Mouse (Mus musculus) forebrain, embryonic 11.5 days (tissue): ENCODE measurements around the gene Tlcd2. TPM values are rescaled to one million over a fixed set of nuclear protein-coding genes. Genes with fewer than 3 reads are reported as not detected.

Experiments
- ATAC-seq: fragments of 200-750 bp; cut with Nextera tagmentation; replicated peaks from 2 replicates; pipeline ENCODE4 v1.8.0; 2017; ENCODE audit warnings: moderate TSS enrichment; ENCODE audit not compliant: low FRiP score
- DNase-seq: peaks from one replicate; pipeline ENCODE4 v3.0.0-alpha.2; 2017; ENCODE audit warnings: low spot score
- H3K27ac ChIP-seq: fragments of 300-500 bp; sonication (generic); 2 replicates; pipeline ENCODE4 v1.5.1; 2014; ENCODE audit warnings: low read depth, low read length
- H3K27me3 ChIP-seq: fragments of 300-500 bp; sonication (generic); 2 replicates; pipeline ENCODE4 v1.6.1; 2014; ENCODE audit warnings: mild to moderate bottlenecking, low read length, mixed read lengths; ENCODE audit not compliant: control insufficient read depth, insufficient read depth
- H3K36me3 ChIP-seq: fragments of 300-500 bp; sonication (generic); 2 replicates; pipeline ENCODE4 v1.6.1; 2014; ENCODE audit warnings: mild to moderate bottlenecking, low read length, moderate library complexity, mixed read lengths; ENCODE audit not compliant: control insufficient read depth, insufficient read depth
- H3K4me1 ChIP-seq: fragments of 300-500 bp; sonication (generic); replicated peaks from 2 replicates; pipeline ENCODE4 v1.6.1; 2014; ENCODE audit warnings: low read length, mixed read lengths; ENCODE audit not compliant: control insufficient read depth, insufficient read depth
- H3K4me2 ChIP-seq: fragments of 300-500 bp; sonication (generic); 2 replicates; pipeline ENCODE4 v1.6.1; 2014; ENCODE audit warnings: low read depth, mild to moderate bottlenecking, low read length, moderate library complexity, mixed read lengths; ENCODE audit not compliant: severe bottlenecking
- H3K4me3 ChIP-seq: fragments of 300-500 bp; sonication (generic); 2 replicates; pipeline ENCODE4 v1.5.1; 2014; ENCODE audit warnings: low read depth, low read length
- H3K9ac ChIP-seq: fragments of 300-500 bp; sonication (generic); 2 replicates; pipeline ENCODE4 v1.6.1; 2014; ENCODE audit warnings: low read length
- H3K9me3 ChIP-seq: fragments of 300-500 bp; sonication (generic); 2 replicates; pipeline ENCODE4 v1.6.1; 2016; ENCODE audit warnings: low read length, mixed read lengths; ENCODE audit not compliant: control insufficient read depth
- WGBS: fragments of 180-500 bp; shearing (Covaris S2); extraction: QIAGEN DNeasy Blood & Tissue Kit; methylation state at CpG from one replicate; pipeline ENCODE4 v1.1.7; 2014; 5-methylcytosine and 5-hydroxymethylcytosine counted together
- microRNA counts: library from miRNA; unstranded; fragments of <30 nt; microRNA quantifications from one replicate; lab custom pipeline; 2015
- microRNA-seq: library from miRNA; unstranded; fragments of <30 nt; microRNA quantifications from one replicate; pipeline ENCODE4, GENCODE M21; 2016; ENCODE audit not compliant: insufficient number of aligned reads
- polyA plus RNA-seq: library from polyadenylated mRNA; unstranded; fragments of >200 nt; fragmentation: Nextera tagmentation; extraction: Ambion mirVana; gene quantifications from 2 replicates; pipeline ENCODE4 v1.2.1, GENCODE M21; 2014

Tlcd2 gene
- polyA plus RNA-seq, 1 experiment from 2014 or later, result 9.5 TPM

DNA sequence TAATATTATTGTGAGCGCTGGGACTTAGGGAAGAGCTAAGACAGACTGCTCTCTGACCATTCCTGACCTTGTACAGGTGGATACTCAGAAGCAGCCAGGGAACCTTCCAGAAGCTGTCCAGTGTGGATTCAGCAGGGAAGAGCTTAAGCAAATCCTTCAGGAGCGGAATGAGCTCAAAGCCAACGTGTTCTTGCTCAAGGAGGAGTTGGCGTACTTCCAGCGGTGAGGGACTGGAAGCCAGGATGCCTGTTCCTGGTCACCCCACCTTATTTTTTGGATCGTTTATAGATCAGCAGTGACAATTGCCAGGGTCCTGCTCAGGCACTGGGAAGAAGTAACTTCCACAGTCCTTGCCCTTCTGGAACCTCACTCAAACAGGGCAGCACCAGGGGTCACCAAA is 49.7 kb downstream of the Tlcd2 start:
- 90% methylated on average over 6 of the region's 6 CpGs for WGBS

DNA sequence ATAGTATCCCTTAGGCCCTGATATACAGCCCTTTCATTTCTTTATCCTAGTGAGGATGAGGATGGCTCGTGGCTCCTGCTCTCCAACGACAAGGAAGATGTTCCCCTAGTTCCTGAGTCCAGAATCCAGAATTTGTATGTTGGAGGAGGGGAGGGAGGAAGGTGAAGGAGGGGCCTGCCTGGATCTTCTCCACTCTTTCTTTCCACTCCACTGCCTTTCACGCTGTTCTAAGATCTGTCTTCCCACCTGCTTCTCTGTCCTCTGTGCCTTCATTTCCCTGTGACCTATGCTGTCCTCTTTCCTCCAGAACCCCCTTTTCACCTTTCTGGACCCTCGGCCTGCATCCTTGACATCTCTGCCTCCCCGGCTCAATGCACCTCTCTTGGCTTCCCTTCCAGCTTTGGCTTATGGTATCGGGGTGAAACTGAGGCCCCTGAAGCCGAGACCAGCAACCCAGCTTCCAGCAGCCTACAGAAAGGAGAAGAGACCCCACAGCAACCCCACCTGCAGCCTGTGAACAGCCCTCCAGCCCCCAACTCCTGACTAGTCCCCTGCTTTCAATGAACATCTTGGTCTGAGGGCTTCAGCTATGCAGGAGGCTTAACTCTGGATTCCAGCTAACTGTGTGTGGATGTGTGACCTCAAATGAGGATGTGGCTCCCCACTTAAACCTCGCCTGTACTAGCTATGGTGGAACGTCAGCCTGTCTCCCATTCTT is 50.9 kb downstream of the Tlcd2 start:
- no peak overlapping the region for H3K27ac ChIP-seq
- H3K4me3 ChIP-seq, result no peak overlapping the region
- WGBS, result 81% methylated on average over 9 of the region's 9 CpGs
- ATAC-seq, result no peak
- DNase-seq, result no peak
- H3K9ac ChIP-seq, result no peak overlapping the region
- H3K27me3 ChIP-seq, result no peaks in the 10 kb centered on the region
- H3K36me3 ChIP-seq, result peaks cover 4% of the 10 kb centered on the region; the same call in 1 of the 2 replicates
- H3K4me1 ChIP-seq, result peaks cover 6% of the 10 kb centered on the region; the same call in 1 of the 2 replicates
- H3K9me3 ChIP-seq, result no peaks in the 10 kb centered on the region
- H3K4me2 ChIP-seq, result no peak overlapping the region

More for the DNA sequence above, 49.7 kb downstream of the Tlcd2 start:
- Histone ChIP-seq H3K4me2 (no peak overlapping the region), H3K27ac (no peak overlapping the region), H3K27me3 (no peaks in the 10 kb centered on the region), H3K36me3 (peaks cover 9% of the 10 kb centered on the region), H3K9me3 (no peaks in the 10 kb centered on the region), H3K4me3 (no peak overlapping the region), H3K4me1 (peaks cover 6% of the 10 kb centered on the region; the same call in 1 of the 2 replicates), H3K9ac (no peak overlapping the region)
- no peak for DNase-seq
- ATAC-seq, result no peak

DNA sequence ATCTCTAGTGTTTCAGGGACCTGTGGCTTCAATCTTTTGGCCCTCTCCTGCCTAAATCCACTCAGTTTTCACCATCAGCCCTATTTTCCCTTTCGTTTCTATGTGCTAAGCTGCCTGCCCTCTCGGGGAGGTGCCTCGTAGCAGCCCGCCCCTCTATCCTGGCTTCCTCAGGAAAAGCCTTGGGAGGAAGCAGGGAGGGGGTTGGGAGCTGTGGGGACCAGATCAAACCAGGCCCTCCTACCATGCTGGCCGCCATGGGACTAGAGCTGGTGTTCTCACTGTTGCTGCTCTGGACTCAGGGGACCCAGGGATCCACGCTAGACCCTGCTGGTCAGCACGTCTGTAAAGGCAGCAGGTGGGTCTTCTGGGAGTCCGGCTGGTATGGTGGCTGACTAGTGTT is 51.8 kb downstream of the Tlcd2 start, which contains the start of gene Scarf1:
TSS of gene Scarf1 (plus strand) at position 205 of the 400 bp plus-strand sequence.
- Histone ChIP-seq H3K27me3 (no peaks in the 10 kb centered on the region), H3K9ac (no peak within 1 kb of the TSS), H3K4me3 (no peak within 1 kb of the TSS), H3K4me2 (no peak within 1 kb of the TSS), H3K27ac (no peak within 1 kb of the TSS), H3K36me3 (peaks cover 1% of the 10 kb centered on the region; the same call in 1 of the 2 replicates), H3K4me1 (peaks cover 6% of the 10 kb centered on the region; the same call in 1 of the 2 replicates), H3K9me3 (no peaks in the 10 kb centered on the region)
- DNase-seq, result no peak
- ATAC-seq, result no peak
- WGBS, result 58% methylated on average over 8 of the region's 8 CpGs

- Histone ChIP-seq H3K4me2 (no peak overlapping the region), H3K27me3 (no peaks in the 10 kb centered on the region), H3K36me3 (no peaks in the 10 kb centered on the region), H3K9me3 (no peaks in the 10 kb centered on the region), H3K9ac (no peak overlapping the region), H3K4me1 (peaks cover 1% of the 10 kb centered on the region; the same call in 1 of the 2 replicates), H3K4me3 (no peak overlapping the region), H3K27ac (no peak overlapping the region)
- no peak for ATAC-seq
- 92% methylated on average over 25 of the region's 25 CpGs for WGBS
- no peak for DNase-seq
These were observed 53.7 kb downstream of the Tlcd2 start for GRCm38 (mm10) chr11:75515186-75515585.

GRCm38 (mm10) chr11:75519834-75520633 is 58.5 kb downstream of the Tlcd2 start:
- WGBS, result 81% methylated on average over 15 of the region's 15 CpGs
- Histone ChIP-seq H3K4me1 (no peaks in the 10 kb centered on the region), H3K4me3 (no peak overlapping the region), H3K9me3 (no peaks in the 10 kb centered on the region), H3K36me3 (no peaks in the 10 kb centered on the region), H3K27me3 (no peaks in the 10 kb centered on the region), H3K9ac (no peak overlapping the region), H3K27ac (no peak overlapping the region), H3K4me2 (no peak overlapping the region)
- DNase-seq, result no peak
- no peak for ATAC-seq

MicroRNA genes within 50 kb of the gene (microRNA counts, 519-probe panel; counts per million panel counts)
- 5,521 counts per million, percentile 70 among the panel's probes with 10 or more counts for microRNA mmu-miR-22 (lab: Ali Mortazavi, UCI)

Small RNA genes within 50 kb of the gene (microRNA-seq; reads per million reads assigned to microRNA genes)
- 4,885 reads per million, percentile 86 among the genes with 10 or more reads in this experiment for gene Mir22

Other genes with a start within 250 kb of the Tlcd2 start
- 140 and 146 TPM in 2 replicates for gene Rpa1, start 113.4 kb upstream of the Tlcd2 start, polyA plus RNA-seq
- 17.3 and 20.0 TPM in 2 replicates for gene Smyd4, start 113.3 kb upstream of the Tlcd2 start, polyA plus RNA-seq
- 53.6 and 69.3 TPM in 2 replicates for gene Serpinf1, start 39.0 kb upstream of the Tlcd2 start, polyA plus RNA-seq
- gene Serpinf2, start 22.1 kb upstream of the Tlcd2 start, polyA plus RNA-seq, result not detected in 2 replicates
- gene Wdr81, start 7.0 kb upstream of the Tlcd2 start, polyA plus RNA-seq, result 6.3 and 6.5 TPM in 2 replicates
- gene Prpf8, start 25.1 kb downstream of the Tlcd2 start, polyA plus RNA-seq, result 133 TPM in 2 replicates
- gene Rilp, start 48.4 kb downstream of the Tlcd2 start, polyA plus RNA-seq, result 0.28 and 0.69 TPM in 2 replicates
- 4.2 TPM in 2 replicates for gene Scarf1, start 51.8 kb downstream of the Tlcd2 start, polyA plus RNA-seq
- 5.5 and 7.5 TPM in 2 replicates for gene Slc43a2, start 70.0 kb downstream of the Tlcd2 start, polyA plus RNA-seq
- 79.5 and 88.5 TPM in 2 replicates for gene Pitpna, start 126.4 kb downstream of the Tlcd2 start, polyA plus RNA-seq
- gene Inpp5k, start 169.3 kb downstream of the Tlcd2 start, polyA plus RNA-seq, result 20.8 and 24.6 TPM in 2 replicates
- 13.8 and 15.1 TPM in 2 replicates for gene Myo1c, start 188.8 kb downstream of the Tlcd2 start, polyA plus RNA-seq
- 140 and 143 TPM in 2 replicates for gene Crk, start 217.5 kb downstream of the Tlcd2 start, polyA plus RNA-seq